Mouse (Mus musculus): ENCODE results near the gene Nup85. TPM values are rescaled to one million over a fixed set of nuclear protein-coding genes. Genes with fewer than 3 reads are reported as not detected.

Nup85 gene
- polyA plus RNA-seq, 1 experiment from 2014 or later: 80.8 TPM

DNA sequence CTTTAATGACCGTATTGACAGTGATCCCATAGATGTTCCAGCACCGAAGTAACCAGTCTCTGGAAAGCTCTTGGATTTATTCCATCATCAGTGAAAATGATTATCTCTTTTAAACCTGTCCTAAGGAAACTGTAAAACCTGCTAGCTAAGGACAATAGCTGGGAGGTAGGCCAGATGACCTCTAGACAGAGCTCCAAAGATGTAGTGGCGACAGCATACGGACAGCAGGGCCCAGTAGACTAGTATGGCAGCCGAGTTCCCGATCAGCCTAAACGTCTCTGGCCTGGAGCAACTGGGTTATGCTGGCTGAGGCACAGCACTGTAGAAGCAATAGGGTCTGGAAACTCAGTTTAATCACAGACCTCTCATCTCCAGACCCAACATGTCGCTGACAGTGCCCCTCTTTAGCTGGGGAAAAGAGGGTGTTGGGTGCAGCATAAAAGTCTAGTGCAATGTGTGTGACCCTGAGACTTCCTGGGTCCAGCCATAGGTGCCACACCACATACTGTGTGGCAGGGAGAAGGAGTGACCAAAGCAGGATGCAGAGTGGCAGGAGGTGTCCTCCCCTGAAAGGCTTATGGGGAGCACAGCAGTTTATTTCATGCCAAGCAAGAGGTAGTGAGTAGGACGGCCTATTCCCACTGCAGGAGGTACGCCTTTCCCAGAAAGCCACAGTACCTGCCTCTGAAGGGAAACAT lies 20.3 kb downstream of the Nup85 start:
- Histone ChIP-seq H3K4me3 (no peak overlapping the region), H3K9me3 (replicated peaks) (no peaks in the 10 kb centered on the region), H3K36me3 (peaks cover 89% of the 10 kb centered on the region), H3K27ac (0 out of 2 replicates have a peak overlapping the region, but pooled peaks have one; percentile 1), H3K4me1 (replicated peaks) (no peaks in the 10 kb centered on the region), H3K27me3 (no peaks in the 10 kb centered on the region), H3K9ac (no peak overlapping the region), H3K4me2 (no peak overlapping the region)
- ATAC-seq (replicated peaks; ENCODE audit: insufficient number of reproducible peaks, insufficient read depth, low FRiP score, low read depth): no peak
- WGBS: 84% methylated on average over 10 of the region's 10 CpGs

- Histone ChIP-seq H3K9me3 (replicated peaks) (no peaks in the 10 kb centered on the region), H3K36me3 (peaks cover 93% of the 10 kb centered on the region), H3K4me3 (no peak overlapping the region), H3K4me1 (replicated peaks) (no peaks in the 10 kb centered on the region), H3K27me3 (no peaks in the 10 kb centered on the region), H3K4me2 (no peak overlapping the region), H3K27ac (no peak overlapping the region), H3K9ac (no peak overlapping the region)
- WGBS: 86% methylated on average over 7 of the region's 7 CpGs
- no peak for ATAC-seq (replicated peaks; ENCODE audit: insufficient number of reproducible peaks, insufficient read depth, low FRiP score, low read depth)
Observed at GRCm38 (mm10) chr11:115585573-115586100, 21.4 kb downstream of the Nup85 start.

DNA sequence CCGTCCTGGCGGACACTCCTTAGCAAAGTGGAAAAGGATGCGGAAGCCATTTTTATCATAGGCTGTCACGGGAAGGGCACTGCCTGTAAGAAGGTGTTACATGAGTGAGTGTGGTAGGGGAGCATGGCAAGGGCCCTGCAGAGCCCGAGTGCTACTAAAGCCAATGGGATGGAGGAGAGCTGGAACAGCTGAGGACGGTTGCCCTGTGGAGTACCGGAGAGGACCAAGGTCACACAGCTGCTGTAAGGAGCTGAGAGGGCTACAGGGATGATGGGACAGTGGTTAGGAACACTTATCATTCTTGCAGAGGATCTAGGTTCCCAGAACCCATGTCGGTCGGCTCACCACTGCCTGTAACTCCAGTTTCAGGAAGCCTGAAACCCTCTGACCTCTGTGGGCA lies 22.2 kb downstream of the Nup85 start:
- Histone ChIP-seq H3K4me1 (replicated peaks) (no peaks in the 10 kb centered on the region), H3K9ac (no peak overlapping the region), H3K4me2 (no peak overlapping the region), H3K36me3 (peaks cover 94% of the 10 kb centered on the region), H3K27me3 (no peaks in the 10 kb centered on the region), H3K27ac (no peak overlapping the region), H3K9me3 (replicated peaks) (no peaks in the 10 kb centered on the region), H3K4me3 (no peak overlapping the region)
- ATAC-seq (replicated peaks; ENCODE audit: insufficient number of reproducible peaks, insufficient read depth, low FRiP score, low read depth): no peak
- WGBS: 84% methylated on average over 9 of the region's 9 CpGs

DNA sequence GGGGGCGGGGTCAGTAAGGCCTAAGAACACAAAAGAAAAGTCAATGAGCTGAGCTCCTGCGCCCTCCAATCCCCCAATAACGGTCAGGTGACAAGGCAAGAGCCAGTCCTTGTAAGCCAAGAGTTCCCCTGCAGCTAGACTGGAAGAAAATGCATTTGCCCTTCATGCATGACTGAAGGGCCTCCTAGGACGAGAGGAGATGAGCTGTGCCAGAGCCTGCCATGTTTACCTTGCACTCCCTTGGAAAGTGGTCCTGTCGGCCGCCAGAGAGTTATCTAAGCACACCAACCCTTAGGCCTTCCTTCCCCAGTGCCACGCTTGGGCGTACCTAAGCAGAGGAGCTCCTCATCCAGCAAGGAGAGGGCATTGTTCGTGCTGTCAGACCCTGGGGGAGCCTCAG lies 23.8 kb downstream of the Nup85 start:
- H3K4me3 ChIP-seq: no peak overlapping the region
- H3K9me3 ChIP-seq (replicated peaks): no peaks in the 10 kb centered on the region
- no peak overlapping the region for H3K27ac ChIP-seq
- H3K27me3 ChIP-seq: no peaks in the 10 kb centered on the region
- no peak overlapping the region for H3K4me2 ChIP-seq
- WGBS: 83% methylated on average over 9 of the region's 9 CpGs
- H3K9ac ChIP-seq: no peak overlapping the region
- H3K4me1 ChIP-seq (replicated peaks): no peaks in the 10 kb centered on the region
- no peak for ATAC-seq (replicated peaks; ENCODE audit: insufficient number of reproducible peaks, insufficient read depth, low FRiP score, low read depth)
- H3K36me3 ChIP-seq: peaks cover 95% of the 10 kb centered on the region

DNA sequence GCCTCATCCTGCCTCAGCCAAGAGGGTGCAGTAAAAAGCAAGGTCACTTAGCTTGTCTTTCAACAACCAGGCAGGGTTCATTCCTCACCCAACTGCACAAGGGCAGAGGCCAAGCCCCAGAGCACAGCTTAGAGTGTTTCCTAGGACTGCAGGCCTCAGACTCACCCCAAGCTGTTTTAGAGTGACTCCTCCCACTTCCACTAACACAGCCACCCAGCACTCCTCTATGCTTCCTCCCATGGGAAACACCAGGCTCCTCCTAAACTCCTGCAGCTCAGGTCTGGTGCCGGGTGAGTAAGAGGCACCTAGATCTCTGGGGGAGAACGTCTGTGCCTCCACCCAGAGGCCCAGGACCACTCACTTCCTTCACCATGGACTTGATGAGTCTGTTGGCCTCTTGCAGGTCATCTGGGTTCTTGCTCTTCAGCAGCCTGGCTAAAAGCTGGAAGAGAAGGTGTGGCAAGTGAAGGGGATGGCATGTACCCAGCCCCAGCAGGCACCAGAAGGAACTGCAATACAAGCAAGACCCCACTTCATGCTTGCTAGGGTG lies 26.4 kb downstream of the Nup85 start:
- Histone ChIP-seq H3K27ac (no peak overlapping the region), H3K9me3 (replicated peaks) (no peaks in the 10 kb centered on the region), H3K9ac (no peak overlapping the region), H3K36me3 (peaks cover 93% of the 10 kb centered on the region), H3K4me3 (no peak overlapping the region), H3K4me2 (no peak overlapping the region), H3K4me1 (replicated peaks) (no peaks in the 10 kb centered on the region), H3K27me3 (no peaks in the 10 kb centered on the region)
- WGBS: 84% methylated on average over 2 of the region's 2 CpGs
- ATAC-seq (replicated peaks; ENCODE audit: insufficient number of reproducible peaks, insufficient read depth, low FRiP score, low read depth): no peak

DNA sequence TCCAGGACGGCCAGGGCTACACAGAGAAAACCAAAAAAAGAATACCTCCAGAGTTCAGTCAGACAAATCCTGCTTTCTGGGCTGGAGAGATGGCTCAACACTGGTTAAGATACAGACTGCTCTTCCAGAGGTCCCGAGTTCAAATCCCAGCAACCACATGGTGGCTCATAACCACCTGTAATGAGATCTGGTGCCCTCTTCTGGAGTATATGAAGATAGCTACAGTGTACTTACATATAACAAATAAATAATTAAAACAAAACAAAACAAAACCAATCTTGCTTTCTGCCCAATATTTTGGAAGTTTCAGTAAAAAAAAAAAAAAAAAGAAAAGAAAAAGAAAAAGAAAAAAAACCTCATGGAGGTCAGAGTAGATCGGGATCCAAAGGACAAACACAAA lies 31.0 kb downstream of the Nup85 start:
- Histone ChIP-seq H3K9me3 (replicated peaks) (no peaks in the 10 kb centered on the region), H3K4me2 (no peak overlapping the region), H3K4me1 (replicated peaks) (peaks cover 6% of the 10 kb centered on the region; the same call in 1 of the 2 replicates), H3K36me3 (peaks cover 66% of the 10 kb centered on the region), H3K27ac (no peak overlapping the region), H3K9ac (no peak overlapping the region), H3K27me3 (no peaks in the 10 kb centered on the region), H3K4me3 (no peak overlapping the region)
- no peak for ATAC-seq (replicated peaks; ENCODE audit: insufficient number of reproducible peaks, insufficient read depth, low FRiP score, low read depth)
- WGBS: 96% methylated on average over 3 of the region's 3 CpGs

DNA sequence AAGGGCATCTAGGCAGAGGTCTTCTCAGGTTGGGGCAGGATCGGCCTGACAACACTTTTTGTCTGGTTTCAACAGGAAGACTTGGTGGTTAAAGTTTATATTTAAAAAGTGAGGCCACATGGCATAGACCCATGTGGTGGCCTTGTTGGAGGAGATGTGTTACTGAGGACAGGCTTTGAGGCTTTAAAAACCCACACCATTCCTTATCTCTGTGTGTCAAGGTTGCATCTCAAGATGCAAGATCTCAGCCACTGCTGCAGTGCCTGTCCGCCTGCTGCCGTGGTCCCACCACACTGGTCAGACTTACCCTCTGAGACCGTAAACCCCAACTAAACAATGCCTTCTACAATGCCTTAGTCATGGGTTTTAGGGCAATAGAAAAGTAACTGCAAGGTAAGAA lies 34.1 kb downstream of the Nup85 start:
- no peak for ATAC-seq (replicated peaks; ENCODE audit: insufficient number of reproducible peaks, insufficient read depth, low FRiP score, low read depth)
- Histone ChIP-seq H3K27me3 (no peaks in the 10 kb centered on the region), H3K9ac (no peak overlapping the region), H3K27ac (no peak overlapping the region), H3K4me3 (no peak overlapping the region), H3K36me3 (peaks cover 36% of the 10 kb centered on the region), H3K4me1 (replicated peaks) (peaks cover 33% of the 10 kb centered on the region), H3K9me3 (replicated peaks) (no peaks in the 10 kb centered on the region), H3K4me2 (no peak overlapping the region)
- 85% methylated on average over 4 of the region's 4 CpGs for WGBS

DNA sequence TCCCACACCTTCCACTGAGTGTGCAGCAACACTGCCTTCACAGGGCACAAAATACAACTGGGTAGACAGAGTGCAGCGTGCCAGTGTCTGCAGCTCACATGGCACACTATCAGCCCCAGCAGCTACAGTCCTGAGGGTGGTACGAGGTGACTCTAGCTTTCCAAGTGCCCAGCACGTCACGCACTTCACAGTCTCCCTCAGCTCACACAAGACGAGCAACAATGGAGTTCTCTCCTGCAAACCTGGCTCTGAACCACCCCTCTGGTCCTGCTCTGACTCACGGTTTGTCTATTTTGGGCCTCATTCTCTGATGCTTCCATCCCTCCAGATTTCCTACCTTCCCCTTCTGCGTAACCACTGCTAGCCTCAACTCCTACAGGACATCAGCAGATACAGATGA lies 35.5 kb downstream of the Nup85 start:
- Histone ChIP-seq H3K9me3 (replicated peaks) (no peaks in the 10 kb centered on the region), H3K4me1 (replicated peaks) (peaks cover 36% of the 10 kb centered on the region), H3K36me3 (peaks cover 22% of the 10 kb centered on the region), H3K27ac (no peak overlapping the region), H3K4me3 (no peak overlapping the region), H3K4me2 (no peak overlapping the region), H3K27me3 (no peaks in the 10 kb centered on the region), H3K9ac (no peak overlapping the region)
- ATAC-seq (replicated peaks; ENCODE audit: insufficient number of reproducible peaks, insufficient read depth, low FRiP score, low read depth): no peak
- WGBS: 73% methylated on average over 7 of the region's 7 CpGs

GRCm38 (mm10) chr11:115600743-115601142 lies 36.5 kb downstream of the Nup85 start:
- Histone ChIP-seq H3K27ac (no peak overlapping the region), H3K27me3 (no peaks in the 10 kb centered on the region), H3K4me1 (replicated peaks) (peaks cover 46% of the 10 kb centered on the region), H3K4me2 (no peak overlapping the region), H3K9me3 (replicated peaks) (no peaks in the 10 kb centered on the region), H3K36me3 (peaks cover 17% of the 10 kb centered on the region), H3K4me3 (no peak overlapping the region), H3K9ac (no peak overlapping the region)
- WGBS: 85% methylated on average over 15 of the region's 15 CpGs
- ATAC-seq (replicated peaks; ENCODE audit: insufficient number of reproducible peaks, insufficient read depth, low FRiP score, low read depth): no peak

DNA sequence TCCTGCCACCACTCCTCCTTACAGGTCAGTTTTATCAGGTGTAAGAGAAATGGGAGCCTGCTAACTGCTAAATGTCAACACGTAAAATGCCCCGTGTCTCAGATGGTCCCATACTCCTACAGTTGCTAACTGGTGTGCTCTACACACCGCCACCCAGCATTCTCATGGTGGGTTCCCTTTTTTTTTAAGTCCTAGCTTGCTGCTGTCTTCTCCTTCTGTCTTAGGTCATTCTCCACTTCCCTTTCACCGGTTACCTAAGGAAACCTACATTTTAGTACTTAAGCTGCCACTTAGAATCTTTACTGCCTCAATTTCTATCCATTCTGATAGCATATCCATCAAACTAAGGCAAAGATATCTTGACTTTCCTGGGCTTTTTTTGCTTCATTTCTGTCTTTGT lies 36.9 kb downstream of the Nup85 start:
- ATAC-seq (replicated peaks; ENCODE audit: insufficient number of reproducible peaks, insufficient read depth, low FRiP score, low read depth): no peak
- Histone ChIP-seq H3K36me3 (peaks cover 20% of the 10 kb centered on the region), H3K4me3 (no peak overlapping the region), H3K9me3 (replicated peaks) (no peaks in the 10 kb centered on the region), H3K27ac (no peak overlapping the region), H3K4me2 (no peak overlapping the region), H3K9ac (no peak overlapping the region), H3K27me3 (no peaks in the 10 kb centered on the region), H3K4me1 (replicated peaks) (peaks cover 46% of the 10 kb centered on the region)
- 45% methylated on average over 4 of the region's 4 CpGs for WGBS

- WGBS: 4% methylated on average over 15 of the region's 15 CpGs
- H3K36me3 ChIP-seq: peaks cover 27% of the 10 kb centered on the region
- ATAC-seq (replicated peaks; ENCODE audit: insufficient number of reproducible peaks, insufficient read depth, low FRiP score, low read depth): no peak
- H3K27me3 ChIP-seq: no peaks in the 10 kb centered on the region
- peaks cover 46% of the 10 kb centered on the region for H3K4me1 ChIP-seq (replicated peaks)
- H3K4me3 ChIP-seq: peak overlapping the region; percentile 90
- H3K4me2 ChIP-seq: peak overlapping the region; percentile 94
- peak overlapping the region; percentile 93 for H3K27ac ChIP-seq
- H3K9me3 ChIP-seq (replicated peaks): no peaks in the 10 kb centered on the region
- H3K9ac ChIP-seq: peak overlapping the region; percentile 99
Observed at GRCm38 (mm10) chr11:115603128-115603475, 38.9 kb downstream of the Nup85 start.

All from heart, embryonic 15.5 days (tissue).